Mouse (Mus musculus): ENCODE data around the gene Rac2.

The Rac2 gene

DNA sequence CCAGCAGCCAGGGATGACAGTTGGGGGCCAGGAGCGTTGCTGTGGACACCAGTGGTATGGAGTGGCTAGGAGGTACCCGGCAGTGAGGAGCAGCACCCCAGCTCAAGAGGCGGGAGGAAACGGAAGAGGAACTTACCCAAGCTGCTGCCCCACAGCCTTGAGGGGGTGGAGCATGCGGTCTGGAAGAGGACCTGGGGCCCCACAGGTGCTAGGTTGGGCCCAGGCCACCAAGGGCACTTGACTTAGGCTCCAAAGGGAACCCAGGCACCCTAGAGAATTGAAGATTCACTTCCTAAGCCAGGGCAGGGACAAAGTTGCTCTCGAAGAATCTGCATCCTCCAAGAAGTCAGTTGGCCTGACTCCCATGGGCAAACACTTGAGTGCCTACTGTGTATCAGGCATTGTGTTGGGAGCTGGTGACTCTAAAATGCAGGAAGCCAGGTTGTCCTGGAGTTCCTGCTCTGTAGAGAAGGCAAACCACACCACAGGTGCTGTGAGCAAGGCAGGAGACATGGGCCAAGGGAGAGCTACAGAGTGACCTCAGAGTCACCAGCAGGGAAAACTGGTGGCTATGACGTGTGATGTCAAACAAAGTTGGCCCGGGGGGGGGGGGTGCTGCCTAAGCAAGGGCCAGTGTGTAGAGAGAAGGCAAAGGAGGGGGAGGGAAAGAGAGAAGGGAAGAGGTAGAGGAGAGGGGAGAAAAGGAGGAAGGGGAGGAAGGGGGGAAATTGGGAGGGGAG is at the start of gene Rac2:
TSS of gene Rac2 (minus strand) at position 126 of the 740 bp plus-strand sequence.
- DNase-seq (ENCODE audit: low spot score in 2 of 2) = no peak

- DNase-seq (ENCODE audit: low spot score in 2 of 2) = no peak
These were observed 44.4 kb upstream of the Rac2 start for GRCm38 (mm10) chr15:78616973-78617372.

DNA sequence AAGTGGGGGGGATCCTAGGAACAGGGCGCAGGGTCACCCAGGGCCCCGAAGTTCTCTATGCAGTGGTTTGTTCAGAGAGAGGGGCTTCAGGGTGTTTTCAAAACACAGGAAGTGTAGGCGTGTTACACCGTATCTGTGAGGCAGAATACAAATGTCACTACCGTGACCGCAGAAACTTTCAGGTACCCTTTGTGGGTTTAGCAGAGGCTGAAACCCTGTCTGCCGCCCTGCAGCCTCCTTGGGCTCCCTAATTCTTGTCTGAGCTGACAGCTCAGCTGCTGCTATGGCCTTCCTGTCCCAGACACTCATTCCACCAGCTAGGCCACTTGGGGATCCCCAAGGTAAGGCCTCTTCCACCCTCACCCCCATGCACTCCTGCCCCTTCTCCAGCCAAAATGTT is 42.0 kb upstream of the Rac2 start:
- DNase-seq (ENCODE audit: low spot score in 2 of 2) = no peak

GRCm38 (mm10) chr15:78610705-78611462 is 38.3 kb upstream of the Rac2 start:
- DNase-seq (ENCODE audit: low spot score in 2 of 2) = no peak

DNA sequence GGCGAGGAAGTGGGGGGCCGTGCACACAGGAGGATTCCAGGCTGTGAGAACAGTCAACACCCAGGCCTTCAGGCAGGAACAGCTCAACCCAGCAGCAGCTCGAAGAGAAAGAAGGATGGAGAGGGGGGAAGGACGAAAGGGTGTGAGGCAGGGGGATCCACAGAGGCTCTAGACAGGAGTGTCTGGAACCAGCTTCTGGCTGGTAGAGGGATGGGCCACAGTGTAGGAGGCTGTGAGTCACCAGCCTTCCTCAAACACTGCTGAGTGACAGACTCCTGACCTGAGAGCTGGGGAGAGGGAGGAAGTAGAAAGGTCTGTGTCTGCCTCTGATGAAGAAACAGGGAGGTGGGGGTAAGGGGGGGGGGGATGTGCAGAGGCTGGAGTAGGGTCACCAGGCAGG is 34.9 kb upstream of the Rac2 start:
- no peak for DNase-seq (ENCODE audit: low spot score in 2 of 2)

GRCm38 (mm10) chr15:78606059-78606458 is 33.5 kb upstream of the Rac2 start:
- no peak for DNase-seq (ENCODE audit: low spot score in 2 of 2)

DNA sequence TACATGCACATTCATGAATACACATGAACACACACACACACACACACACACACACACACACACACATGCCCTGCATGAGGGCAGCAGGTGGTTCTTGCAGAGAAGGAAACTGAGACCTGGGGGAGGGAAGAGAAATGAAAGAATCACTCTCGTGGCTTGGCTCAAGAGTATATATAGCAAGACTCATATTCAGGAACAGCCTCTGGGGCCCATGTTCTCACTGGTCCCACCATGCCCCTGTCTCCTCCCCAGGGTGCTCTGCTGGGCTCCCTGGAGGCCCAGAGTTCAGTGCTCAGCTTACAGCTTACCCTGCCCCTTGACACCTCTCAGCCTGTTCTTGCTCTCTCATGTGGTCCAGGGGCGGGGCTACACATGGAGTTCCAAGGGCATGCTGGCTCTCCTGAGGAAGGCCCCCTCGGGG is 32.8 kb upstream of the Rac2 start:
- no peak for DNase-seq (ENCODE audit: low spot score in 2 of 2)

GRCm38 (mm10) chr15:78604255-78604654 is 31.7 kb upstream of the Rac2 start:
- no peak for DNase-seq (ENCODE audit: low spot score in 2 of 2)

GRCm38 (mm10) chr15:78601180-78601579 is 28.6 kb upstream of the Rac2 start:
- no peak for DNase-seq (ENCODE audit: low spot score in 2 of 2)

DNA sequence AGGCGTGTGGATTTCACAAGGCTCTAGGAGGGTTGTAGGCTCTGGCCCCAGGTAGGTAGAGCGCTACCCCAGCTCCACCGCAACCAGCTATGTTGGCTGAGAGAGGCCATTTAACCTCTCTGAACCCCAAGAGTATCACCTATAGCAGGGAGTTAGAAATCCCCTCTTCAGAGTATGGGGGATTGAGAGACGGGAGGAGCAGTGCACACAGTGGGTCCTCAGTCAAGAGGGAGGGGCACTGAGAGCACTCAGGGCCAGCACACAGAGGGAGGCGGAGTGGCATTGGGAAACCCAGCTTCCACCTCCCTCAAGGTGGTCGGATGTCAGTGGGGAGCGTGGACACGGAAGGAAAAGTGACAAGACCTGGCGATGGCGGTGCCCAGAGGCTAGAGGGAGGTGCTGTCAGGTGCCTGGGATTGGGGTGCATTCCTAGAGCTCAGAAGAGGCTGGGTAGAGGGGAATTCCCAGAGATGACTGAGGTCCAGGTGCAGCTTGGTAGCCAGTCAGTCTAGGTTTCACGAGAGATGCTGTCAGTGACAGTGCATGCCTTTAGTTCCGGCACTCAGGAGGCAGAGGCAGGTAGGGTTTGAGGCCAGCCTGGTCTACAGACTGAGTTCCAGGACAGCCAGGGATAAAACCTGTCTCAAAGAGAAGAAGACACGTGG is 27.1 kb upstream of the Rac2 start:
- DNase-seq (ENCODE audit: low spot score in 2 of 2) = no peak

DNA sequence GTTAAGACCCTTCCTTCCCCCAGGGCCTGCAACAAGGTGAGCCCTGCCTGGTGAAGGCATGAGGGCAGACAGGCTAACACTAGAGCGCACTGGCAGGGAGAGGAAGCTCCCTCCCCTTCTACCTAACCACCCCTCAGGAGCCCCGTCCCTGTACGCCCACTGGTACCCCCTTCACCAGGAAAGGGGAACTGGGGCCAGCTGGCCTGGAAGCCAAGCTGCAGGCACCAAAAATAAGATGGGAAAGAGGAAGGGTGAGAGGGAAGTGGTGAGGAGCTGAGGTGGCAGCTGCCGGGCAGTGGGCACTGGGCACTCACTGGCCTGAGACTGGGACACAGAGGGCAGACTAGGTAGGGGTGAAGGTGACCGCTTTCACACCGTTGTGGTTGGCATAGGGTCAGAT is 26.5 kb upstream of the Rac2 start:
- no peak for DNase-seq (ENCODE audit: low spot score in 2 of 2)

DNA sequence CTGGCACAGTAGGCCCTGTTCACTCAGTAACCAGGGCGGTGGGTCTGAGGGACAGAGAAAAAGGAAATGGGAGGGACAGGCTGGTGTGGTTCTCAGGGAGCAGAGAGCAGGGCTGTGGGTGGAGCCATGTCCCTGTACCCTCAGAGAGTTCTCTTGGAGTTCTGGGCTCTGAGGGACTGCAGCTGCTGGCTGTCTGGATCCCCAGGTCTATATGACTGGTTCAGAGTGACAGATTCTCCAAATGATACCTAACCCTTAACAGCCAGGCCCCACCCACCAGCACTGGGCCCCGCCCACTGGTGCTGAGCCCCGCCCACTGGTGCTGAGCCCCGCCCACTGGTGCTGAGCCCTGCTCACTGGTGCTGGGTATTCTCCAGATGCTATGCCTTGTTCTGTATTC is 25.1 kb upstream of the Rac2 start:
- no peak for DNase-seq (ENCODE audit: low spot score in 2 of 2)

GRCm38 (mm10) chr15:78596914-78597313 is 24.3 kb upstream of the Rac2 start, which contains the start of gene Cyth4:
TSS of gene Cyth4 (plus strand) at chr15:78597047.
- DNase-seq (ENCODE audit: low spot score in 2 of 2) = no peak

- no peak for DNase-seq (ENCODE audit: low spot score in 2 of 2)
These were observed 23.9 kb upstream of the Rac2 start for GRCm38 (mm10) chr15:78596504-78596903.

- DNase-seq (ENCODE audit: low spot score in 2 of 2) = no peak
These were observed 22.9 kb upstream of the Rac2 start for GRCm38 (mm10) chr15:78595468-78595867.

DNA sequence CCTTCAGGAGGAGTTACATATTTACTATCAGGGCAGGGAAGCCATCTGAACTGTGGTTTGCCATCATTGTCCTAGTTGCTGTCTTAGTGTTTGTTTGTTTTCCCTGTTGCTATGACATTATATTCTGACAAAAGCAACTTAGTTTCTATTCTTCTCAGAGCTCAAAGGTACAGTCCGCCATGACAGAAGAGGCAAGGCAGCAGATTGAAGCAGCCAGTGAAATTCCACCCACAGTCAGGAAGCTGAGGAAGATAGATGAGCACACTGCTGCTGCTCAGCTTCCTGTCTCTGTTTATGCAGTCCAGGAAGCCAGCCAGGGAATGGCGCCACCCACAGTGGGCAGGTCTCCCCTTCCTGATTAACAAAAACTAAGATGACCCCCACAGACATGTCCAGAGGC is 22.2 kb upstream of the Rac2 start:
- no peak for DNase-seq (ENCODE audit: low spot score in 2 of 2)

DNA sequence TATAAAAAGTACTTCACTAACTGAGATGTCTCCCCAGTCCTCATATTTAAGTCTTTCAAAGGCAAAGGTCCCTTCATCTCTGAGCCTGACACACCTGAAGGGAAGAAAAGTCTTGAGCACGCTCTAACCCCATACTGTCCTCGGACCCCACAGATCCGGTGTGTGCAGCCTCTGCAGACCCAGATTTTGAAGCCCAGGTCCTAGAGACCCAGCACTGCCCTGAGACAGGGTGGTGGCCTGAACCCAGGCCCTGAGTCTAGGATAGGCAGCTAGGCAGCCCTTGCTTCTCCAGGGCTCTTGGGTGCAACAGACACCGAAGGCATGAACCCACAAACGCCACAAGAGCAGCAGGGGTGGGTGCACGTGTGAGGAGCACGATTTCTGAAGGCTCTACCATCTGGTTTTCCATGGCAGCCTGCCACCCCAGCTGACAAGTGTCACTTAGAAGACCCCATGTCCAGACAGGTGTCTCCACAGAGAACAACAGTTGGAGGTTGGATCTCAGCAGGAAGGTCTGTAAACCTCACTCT is 21.4 kb upstream of the Rac2 start:
- no peak for DNase-seq (ENCODE audit: low spot score in 2 of 2)

DNA sequence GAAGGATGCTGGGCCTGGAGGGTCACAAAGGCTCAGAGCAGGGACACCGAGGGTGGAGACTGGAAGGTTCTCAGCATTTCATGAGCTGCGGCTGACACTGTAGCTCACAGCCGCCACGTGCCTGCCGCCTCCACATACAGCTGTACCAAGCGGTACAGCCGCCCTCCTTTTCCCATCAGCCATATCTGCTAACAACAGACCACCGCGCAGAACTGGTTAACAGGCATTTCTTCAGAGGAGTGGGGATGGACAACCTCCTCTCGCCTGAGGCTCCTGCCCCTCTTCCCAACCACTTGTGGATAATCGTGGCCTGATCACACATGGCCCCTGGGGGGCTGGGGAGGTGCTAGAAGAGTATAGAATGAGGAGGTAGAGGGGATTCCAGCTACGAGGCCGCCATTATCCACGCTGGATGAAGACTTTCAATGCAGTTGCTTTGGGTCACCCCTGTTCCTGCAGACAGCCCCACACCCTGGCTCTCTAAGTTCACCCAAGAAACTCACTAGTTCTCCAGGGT is 19.9 kb upstream of the Rac2 start:
- no peak for DNase-seq (ENCODE audit: low spot score in 2 of 2)

GRCm38 (mm10) chr15:78591680-78592451 is 19.3 kb upstream of the Rac2 start:
- DNase-seq (ENCODE audit: low spot score in 2 of 2) = no peak

- DNase-seq (ENCODE audit: low spot score in 2 of 2) = no peak
These were observed 18.2 kb upstream of the Rac2 start for GRCm38 (mm10) chr15:78590785-78591184.

DNA sequence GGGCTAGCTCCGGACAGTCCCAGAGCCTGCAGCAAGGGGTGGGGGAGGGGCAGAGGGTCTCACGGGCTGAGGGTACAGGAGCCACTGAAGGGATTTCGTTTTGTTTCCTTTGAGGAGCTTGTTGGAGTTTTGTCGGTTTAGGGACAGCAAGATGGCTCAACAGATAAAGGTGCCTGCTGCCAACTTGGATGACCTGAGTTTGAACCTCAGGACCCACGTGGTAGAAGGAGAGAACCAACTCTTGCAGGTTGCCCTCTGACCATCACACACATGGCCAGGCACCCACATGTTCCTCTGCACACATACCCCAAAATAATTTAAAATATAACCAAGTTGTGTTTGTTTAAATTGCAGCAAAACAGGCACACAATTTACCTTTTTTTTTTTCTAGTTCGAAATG is 17.4 kb upstream of the Rac2 start:
- DNase-seq (ENCODE audit: low spot score in 2 of 2) = no peak
